Mouse (Mus musculus): ENCODE results near the gene Fam120b. TPM values are rescaled to one million over a fixed set of nuclear protein-coding genes. Genes with fewer than 3 reads are reported as not detected.

The Fam120b gene
- polyA plus RNA-seq, 1 experiment = 8.4 TPM

GRCm38 (mm10) chr17:15420021-15420603 is 24.1 kb downstream of the Fam120b start:
- Histone ChIP-seq H3K4me3 (ENCODE audit: extremely low read depth, insufficient read depth, insufficient read length) (no peak overlapping the region), H3K4me1 (ENCODE audit: control insufficient read depth, insufficient read depth, insufficient read length) (no peaks in the 10 kb centered on the region), H3K27me3 (ENCODE audit: control insufficient read depth, insufficient read depth, low read length) (no peaks in the 10 kb centered on the region), H3K36me3 (ENCODE audit: control insufficient read depth, insufficient read depth, low read length) (peaks cover 58% of the 10 kb centered on the region), H3K27ac (ENCODE audit: insufficient read depth, low read length) (no peak overlapping the region)
- no peak for DNase-seq (ENCODE audit: low read depth in 1 of 2, low spot score in 2 of 2)
- TF ChIP-seq CTCF (IDR thresholded peaks at IDR 0.05; ENCODE audit: extremely low read depth, insufficient read depth, insufficient read length, insufficient replicate concordance) (no peak), POLR2A (IDR thresholded peaks at IDR 0.05; ENCODE audit: low read depth, low read length) (no peak)
- 93% methylated on average over 8 of the region's 8 CpGs for WGBS

GRCm38 (mm10) chr17:15421446-15421845 is 25.4 kb downstream of the Fam120b start:
- no peak for DNase-seq (ENCODE audit: low read depth in 1 of 2, low spot score in 2 of 2)
- H3K4me3 ChIP-seq (ENCODE audit: extremely low read depth, insufficient read depth, insufficient read length) = no peak overlapping the region
- H3K27ac ChIP-seq (ENCODE audit: insufficient read depth, low read length) = no peak overlapping the region
- no peaks in the 10 kb centered on the region for H3K4me1 ChIP-seq (ENCODE audit: control insufficient read depth, insufficient read depth, insufficient read length)
- H3K36me3 ChIP-seq (ENCODE audit: control insufficient read depth, insufficient read depth, low read length) = peaks cover 60% of the 10 kb centered on the region
- H3K27me3 ChIP-seq (ENCODE audit: control insufficient read depth, insufficient read depth, low read length) = no peaks in the 10 kb centered on the region
- no peak for TF ChIP-seq CTCF (IDR thresholded peaks at IDR 0.05; ENCODE audit: extremely low read depth, insufficient read depth, insufficient read length, insufficient replicate concordance)
- no peak for TF ChIP-seq POLR2A (IDR thresholded peaks at IDR 0.05; ENCODE audit: low read depth, low read length)
- WGBS = 98% methylated on average over 6 of the region's 6 CpGs

GRCm38 (mm10) chr17:15422666-15423065 is 26.7 kb downstream of the Fam120b start:
- Histone ChIP-seq H3K27me3 (ENCODE audit: control insufficient read depth, insufficient read depth, low read length) (no peaks in the 10 kb centered on the region), H3K36me3 (ENCODE audit: control insufficient read depth, insufficient read depth, low read length) (peaks cover 52% of the 10 kb centered on the region), H3K27ac (ENCODE audit: insufficient read depth, low read length) (no peak overlapping the region), H3K4me3 (ENCODE audit: extremely low read depth, insufficient read depth, insufficient read length) (no peak overlapping the region), H3K4me1 (ENCODE audit: control insufficient read depth, insufficient read depth, insufficient read length) (no peaks in the 10 kb centered on the region)
- no peak for DNase-seq (ENCODE audit: low read depth in 1 of 2, low spot score in 2 of 2)
- WGBS = 96% methylated on average over 9 of the region's 9 CpGs
- no peak for TF ChIP-seq POLR2A (IDR thresholded peaks at IDR 0.05; ENCODE audit: low read depth, low read length)
- TF ChIP-seq CTCF (IDR thresholded peaks at IDR 0.05; ENCODE audit: extremely low read depth, insufficient read depth, insufficient read length, insufficient replicate concordance) = no peak

GRCm38 (mm10) chr17:15423080-15423765 is 27.2 kb downstream of the Fam120b start:
- H3K36me3 ChIP-seq (ENCODE audit: control insufficient read depth, insufficient read depth, low read length) = peaks cover 46% of the 10 kb centered on the region
- H3K27ac ChIP-seq (ENCODE audit: insufficient read depth, low read length) = no peak overlapping the region
- no peak overlapping the region for H3K4me3 ChIP-seq (ENCODE audit: extremely low read depth, insufficient read depth, insufficient read length)
- DNase-seq (ENCODE audit: low read depth in 1 of 2, low spot score in 2 of 2) = no peak
- TF ChIP-seq CTCF (IDR thresholded peaks at IDR 0.05; ENCODE audit: extremely low read depth, insufficient read depth, insufficient read length, insufficient replicate concordance) (no peak), POLR2A (IDR thresholded peaks at IDR 0.05; ENCODE audit: low read depth, low read length) (no peak)
- no peaks in the 10 kb centered on the region for H3K4me1 ChIP-seq (ENCODE audit: control insufficient read depth, insufficient read depth, insufficient read length)
- 90% methylated on average over 8 of the region's 8 CpGs for WGBS
- H3K27me3 ChIP-seq (ENCODE audit: control insufficient read depth, insufficient read depth, low read length) = no peaks in the 10 kb centered on the region

GRCm38 (mm10) chr17:15425931-15426330 is 29.9 kb downstream of the Fam120b start:
- H3K27ac ChIP-seq (ENCODE audit: insufficient read depth, low read length) = no peak overlapping the region
- 89% methylated on average over 3 of the region's 3 CpGs for WGBS
- H3K4me3 ChIP-seq (ENCODE audit: extremely low read depth, insufficient read depth, insufficient read length) = no peak overlapping the region
- TF ChIP-seq POLR2A (IDR thresholded peaks at IDR 0.05; ENCODE audit: low read depth, low read length) (no peak), CTCF (IDR thresholded peaks at IDR 0.05; ENCODE audit: extremely low read depth, insufficient read depth, insufficient read length, insufficient replicate concordance) (no peak)
- H3K4me1 ChIP-seq (ENCODE audit: control insufficient read depth, insufficient read depth, insufficient read length) = no peaks in the 10 kb centered on the region
- no peak for DNase-seq (ENCODE audit: low read depth in 1 of 2, low spot score in 2 of 2)
- H3K36me3 ChIP-seq (ENCODE audit: control insufficient read depth, insufficient read depth, low read length) = peaks cover 40% of the 10 kb centered on the region
- no peaks in the 10 kb centered on the region for H3K27me3 ChIP-seq (ENCODE audit: control insufficient read depth, insufficient read depth, low read length)

- peaks cover 28% of the 10 kb centered on the region for H3K36me3 ChIP-seq (ENCODE audit: control insufficient read depth, insufficient read depth, low read length)
- H3K27ac ChIP-seq (ENCODE audit: insufficient read depth, low read length) = no peak overlapping the region
- H3K27me3 ChIP-seq (ENCODE audit: control insufficient read depth, insufficient read depth, low read length) = no peaks in the 10 kb centered on the region
- WGBS = 90% methylated on average over 6 of the region's 6 CpGs
- TF ChIP-seq POLR2A (IDR thresholded peaks at IDR 0.05; ENCODE audit: low read depth, low read length) (no peak), CTCF (IDR thresholded peaks at IDR 0.05; ENCODE audit: extremely low read depth, insufficient read depth, insufficient read length, insufficient replicate concordance) (no peak)
- no peak overlapping the region for H3K4me3 ChIP-seq (ENCODE audit: extremely low read depth, insufficient read depth, insufficient read length)
- no peaks in the 10 kb centered on the region for H3K4me1 ChIP-seq (ENCODE audit: control insufficient read depth, insufficient read depth, insufficient read length)
- DNase-seq (ENCODE audit: low read depth in 1 of 2, low spot score in 2 of 2) = no peak
These were observed 33.4 kb downstream of the Fam120b start for GRCm38 (mm10) chr17:15429451-15429850.

- WGBS = 52% methylated on average over 1 of the region's 1 CpGs
- H3K27me3 ChIP-seq (ENCODE audit: control insufficient read depth, insufficient read depth, low read length) = no peaks in the 10 kb centered on the region
- DNase-seq (ENCODE audit: low read depth in 1 of 2, low spot score in 2 of 2) = no peak
- H3K27ac ChIP-seq (ENCODE audit: insufficient read depth, low read length) = no peak overlapping the region
- TF ChIP-seq POLR2A (IDR thresholded peaks at IDR 0.05; ENCODE audit: low read depth, low read length) = no peak
- peaks cover 25% of the 10 kb centered on the region for H3K36me3 ChIP-seq (ENCODE audit: control insufficient read depth, insufficient read depth, low read length)
- no peak overlapping the region for H3K4me3 ChIP-seq (ENCODE audit: extremely low read depth, insufficient read depth, insufficient read length)
- no peaks in the 10 kb centered on the region for H3K4me1 ChIP-seq (ENCODE audit: control insufficient read depth, insufficient read depth, insufficient read length)
These were observed 33.9 kb downstream of the Fam120b start for GRCm38 (mm10) chr17:15429937-15430336.

Measured in spleen, adult 2 months (tissue).